Mouse (Mus musculus): ENCODE measurements around the gene Opn4. TPM values are rescaled to one million over a fixed set of nuclear protein-coding genes. Genes with fewer than 3 reads are reported as not detected.
A peak's percentile ranks its signal among the peaks of the same experiment; 100 is the strongest.

Opn4 gene
- total RNA-seq, 2 experiments from 2014 or later: 2.6 to 2.9 TPM

DNA sequence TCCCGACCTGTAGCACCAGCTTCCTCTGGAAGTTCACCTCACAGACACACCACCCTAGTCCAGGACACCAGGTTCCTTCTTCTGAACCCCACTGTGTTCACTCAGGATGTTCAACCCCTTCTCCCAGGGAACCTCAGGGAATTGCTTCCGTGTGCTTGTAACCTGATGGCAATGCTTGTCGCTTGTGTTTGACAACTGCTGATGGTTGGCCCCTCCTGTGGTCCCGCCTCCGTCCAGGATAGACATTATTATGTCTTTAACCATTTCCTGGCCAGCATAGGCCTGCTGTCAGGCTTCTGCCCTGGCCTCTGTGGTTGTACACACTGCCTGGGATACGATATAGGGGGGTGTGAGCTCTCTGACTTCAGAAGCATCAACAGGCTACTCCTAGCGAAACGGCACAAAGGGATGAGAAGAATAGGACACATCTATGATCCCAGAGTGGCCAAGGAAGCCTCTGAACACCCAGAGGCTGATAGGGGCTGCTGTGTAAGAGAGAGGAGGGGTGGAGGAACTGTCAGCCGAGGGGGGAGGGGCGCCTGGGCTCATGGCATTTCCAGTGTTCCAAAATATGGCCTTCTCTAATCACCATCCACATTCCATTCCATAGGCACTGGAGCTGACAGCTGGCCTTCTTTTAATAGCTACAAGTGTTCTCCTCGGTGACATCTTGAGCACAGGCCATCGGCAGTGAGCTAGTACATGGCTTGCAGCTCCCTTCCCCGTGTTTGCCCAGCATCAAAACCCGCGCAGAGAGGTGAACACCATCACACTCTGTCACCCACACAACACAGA, 8.0 kb downstream of the Opn4 start:
- no peak for DNase-seq (ENCODE audit: low spot score)

DNA sequence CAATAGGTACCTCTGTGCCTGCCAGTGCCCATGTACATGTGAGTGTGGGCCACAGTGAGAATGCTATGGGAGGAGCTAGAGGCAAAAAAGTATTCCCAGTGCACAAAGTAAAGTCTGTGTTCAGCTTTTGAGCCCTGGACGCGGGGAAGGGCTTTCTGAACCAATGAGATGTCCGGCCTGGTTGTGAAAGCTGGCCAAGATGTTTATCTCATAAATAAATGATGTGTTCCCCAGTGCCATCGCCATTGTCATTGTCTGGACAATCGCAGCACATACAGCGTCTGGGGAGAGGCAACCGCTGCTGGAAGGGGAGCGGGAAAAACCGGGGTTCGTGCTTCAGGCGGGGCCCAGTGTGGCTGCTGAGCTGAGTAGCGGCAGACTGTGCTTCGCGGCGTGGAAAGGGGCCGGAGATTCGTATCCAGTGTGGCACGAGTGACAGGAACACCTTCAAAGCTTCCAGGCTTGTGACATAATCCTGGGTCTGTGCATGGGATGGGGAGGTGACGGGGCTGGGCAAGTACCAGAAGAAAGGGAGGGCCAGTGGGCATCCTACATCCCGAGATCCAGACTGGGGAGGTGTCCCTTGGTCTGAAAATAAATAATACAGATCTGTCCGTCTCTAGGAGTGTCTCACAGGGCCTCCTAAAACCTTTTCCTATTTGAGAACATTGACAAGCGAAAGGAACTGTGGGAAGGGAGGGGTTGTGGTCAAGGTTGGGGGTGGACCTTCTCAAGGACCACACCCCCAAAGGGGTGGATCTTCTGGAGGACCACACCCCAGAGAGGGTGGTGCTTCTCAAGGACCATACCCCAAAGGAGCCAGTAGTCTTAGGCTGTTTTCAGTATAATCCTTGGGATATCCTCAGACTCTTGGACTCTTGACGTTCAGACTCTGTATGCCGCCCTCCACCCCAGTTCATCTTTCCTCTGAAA, 8.9 kb downstream of the Opn4 start:
- intact Hi-C loops (cut with DNase I): no loop called here
- no peak for DNase-seq (ENCODE audit: low spot score)

More for the DNA sequence above, 8.0 kb downstream of the Opn4 start:
- intact Hi-C loops (cut with DNase I): no loop called here

- DNase-seq (ENCODE audit: low spot score): no peak
- intact Hi-C loops (cut with DNase I): no loop called here
Observed at GRCm38 (mm10) chr14:34590017-34590570, 9.8 kb downstream of the Opn4 start.

GRCm38 (mm10) chr14:34589185-34589713, 10.7 kb downstream of the Opn4 start:
- intact Hi-C loops (cut with DNase I): no loop called here

DNA sequence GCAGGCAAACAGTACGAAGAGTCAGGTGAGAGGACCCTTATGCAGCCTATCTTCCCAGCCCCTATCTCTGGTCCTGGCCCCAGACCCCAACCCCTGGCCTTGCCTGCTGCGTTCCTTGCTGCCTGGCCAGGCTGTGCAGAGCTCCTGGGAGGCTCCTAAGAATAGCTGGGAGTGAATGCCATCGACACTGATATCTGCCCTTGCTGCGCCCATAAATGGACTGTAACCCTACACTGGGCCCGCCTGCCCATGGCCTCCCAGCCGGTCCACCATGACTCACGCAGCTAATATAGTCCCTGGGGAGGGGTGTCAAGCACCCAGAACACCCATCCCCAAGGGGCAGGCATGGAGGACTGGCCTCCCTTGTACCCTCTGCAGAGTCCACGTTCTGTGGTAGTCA, 11.4 kb downstream of the Opn4 start, which contains the start of gene Ldb3:
Gene Ldb3 (minus strand): TSS at position 185 of the 400 bp plus-strand sequence.
- intact Hi-C loops (cut with DNase I): no loop called here
- peak; percentile 63 for DNase-seq (ENCODE audit: low spot score)

More at GRCm38 (mm10) chr14:34589185-34589713, 10.7 kb downstream of the Opn4 start:
- DNase-seq (ENCODE audit: low spot score): no peak

GRCm38 (mm10) chr14:34588005-34588404, 11.9 kb downstream of the Opn4 start:
- intact Hi-C loops (cut with DNase I): no loop called here
- no peak for DNase-seq (ENCODE audit: low spot score)

- DNase-seq (ENCODE audit: low spot score): no peak
- intact Hi-C loops (cut with DNase I): no loop called here
Observed at GRCm38 (mm10) chr14:34586871-34587270, 13.1 kb downstream of the Opn4 start.

GRCm38 (mm10) chr14:34585358-34586105, 14.4 kb downstream of the Opn4 start:
- intact Hi-C loops (cut with DNase I): no loop called here
- no peak for DNase-seq (ENCODE audit: low spot score)

DNA sequence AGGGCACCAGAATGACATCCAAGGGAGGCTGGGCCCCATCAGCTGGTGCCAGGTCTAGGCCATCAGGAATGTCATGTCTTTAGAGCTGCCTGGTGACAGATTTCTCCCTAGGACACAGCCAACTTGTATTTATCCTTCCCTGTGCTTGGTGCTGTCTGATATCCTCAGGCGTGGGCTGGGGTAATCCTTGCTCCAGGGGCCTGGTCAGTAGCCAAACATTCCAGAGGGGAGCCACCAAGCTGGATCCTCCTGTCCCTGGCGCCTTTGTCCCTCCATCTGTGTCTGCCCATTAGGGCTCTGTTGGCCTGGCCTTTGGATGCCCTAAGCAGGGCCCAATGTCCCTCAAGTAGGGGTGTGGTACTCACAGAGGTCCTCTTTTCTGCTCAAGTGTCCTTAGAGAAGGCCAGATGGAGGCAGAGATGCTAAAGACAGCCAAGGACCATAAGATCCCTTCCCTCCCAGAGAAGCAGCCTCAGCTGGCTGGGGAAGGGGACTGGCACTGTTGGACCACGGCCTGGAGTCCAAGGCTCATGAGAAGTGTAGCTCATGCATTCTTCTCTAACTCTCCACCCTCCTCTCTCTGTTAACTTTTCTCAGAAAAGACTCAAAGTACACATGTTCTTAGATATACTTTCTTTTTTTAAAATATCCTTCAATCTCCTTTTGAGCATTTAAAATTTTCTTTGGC, 17.1 kb downstream of the Opn4 start:
- no peak for DNase-seq (ENCODE audit: low spot score)
- intact Hi-C loops (cut with DNase I): no loop called here

- intact Hi-C loops (cut with DNase I): no loop called here
- DNase-seq (ENCODE audit: low spot score): no peak
Observed at GRCm38 (mm10) chr14:34576858-34577257, 23.1 kb downstream of the Opn4 start.

- peak; percentile 55 for DNase-seq (ENCODE audit: low spot score)
- intact Hi-C loops (cut with DNase I): loop anchor here (5.0 kb wide), 1 partner anchor 202 kb away; the partner anchor contains the start of gene Sncg
Observed at GRCm38 (mm10) chr14:34574068-34574467, 25.9 kb downstream of the Opn4 start.

DNA sequence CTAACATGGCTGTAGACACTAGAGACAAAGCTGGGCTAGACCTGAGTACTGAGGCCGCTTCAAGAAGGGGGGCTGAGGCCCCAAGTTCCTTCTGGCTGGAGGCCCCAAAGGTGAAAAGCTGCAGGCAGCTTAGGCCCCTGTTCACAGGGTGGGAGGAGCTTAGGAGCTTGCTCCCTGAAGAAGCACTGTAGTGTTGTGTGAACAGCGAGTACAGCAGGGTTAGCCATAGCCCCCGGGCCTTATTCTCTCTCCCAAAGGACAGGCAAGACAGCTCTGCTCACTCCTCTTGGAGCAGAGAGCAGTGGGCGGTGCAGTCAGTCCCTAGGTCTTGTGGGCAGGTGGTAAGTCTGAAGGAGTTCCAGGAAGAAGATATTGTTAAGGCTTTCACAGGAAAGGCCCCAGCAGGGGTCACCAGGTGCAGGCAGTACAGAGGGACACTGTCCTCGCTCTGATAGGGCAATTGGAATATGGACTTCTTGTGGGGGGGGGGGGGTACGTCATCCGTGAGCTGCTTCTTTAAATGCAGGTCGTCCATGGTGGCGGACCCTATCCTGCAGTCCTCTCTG, 26.5 kb downstream of the Opn4 start:
- intact Hi-C loops (cut with DNase I): loop anchor here (5.0 kb wide), 1 partner anchor 201 kb away; the partner anchor contains the start of gene Sncg
- DNase-seq (ENCODE audit: low spot score): no peak

DNA sequence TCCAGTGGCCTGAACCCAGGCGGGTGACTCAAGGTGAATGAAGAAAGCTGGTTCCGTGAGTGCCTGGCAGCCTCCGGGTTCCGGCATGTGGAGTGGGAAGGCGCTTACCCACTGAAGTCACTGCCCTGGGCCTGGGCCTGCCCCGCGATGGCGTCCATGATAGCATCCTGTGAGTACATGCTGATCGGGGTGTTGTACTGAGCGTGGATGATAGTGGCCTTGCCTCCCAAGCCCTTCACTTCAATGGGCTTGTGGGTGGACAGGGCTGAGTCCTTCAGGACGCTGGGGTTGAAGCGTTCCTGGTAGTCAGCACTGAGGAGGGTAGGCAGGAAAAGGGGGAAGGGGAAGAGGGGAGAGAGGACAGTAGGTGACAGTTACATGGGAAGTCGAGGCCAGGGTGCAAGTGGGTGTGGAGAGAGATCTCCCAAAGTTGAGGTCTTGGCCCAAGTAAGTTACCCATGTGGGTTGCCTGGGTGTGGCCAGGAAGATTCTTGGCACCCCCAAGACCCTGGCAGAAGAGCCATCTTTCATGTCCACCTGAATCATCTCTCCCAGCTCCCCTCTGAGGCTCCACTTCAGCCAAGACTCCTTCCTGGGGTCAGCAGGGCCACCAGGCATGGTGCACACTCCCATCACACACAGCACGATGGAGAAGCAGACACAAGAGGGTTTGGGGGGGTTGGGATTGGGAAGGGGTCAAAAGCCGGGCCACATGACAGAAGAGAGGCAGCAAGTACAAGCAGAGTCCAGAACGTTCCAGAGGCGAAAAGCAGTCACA, 28.1 kb downstream of the Opn4 start:
- intact Hi-C loops (cut with DNase I): loop anchor here (5.0 kb wide), 1 partner anchor 199 kb away; the partner anchor contains the start of gene Sncg
- no peak for DNase-seq (ENCODE audit: low spot score)

DNA sequence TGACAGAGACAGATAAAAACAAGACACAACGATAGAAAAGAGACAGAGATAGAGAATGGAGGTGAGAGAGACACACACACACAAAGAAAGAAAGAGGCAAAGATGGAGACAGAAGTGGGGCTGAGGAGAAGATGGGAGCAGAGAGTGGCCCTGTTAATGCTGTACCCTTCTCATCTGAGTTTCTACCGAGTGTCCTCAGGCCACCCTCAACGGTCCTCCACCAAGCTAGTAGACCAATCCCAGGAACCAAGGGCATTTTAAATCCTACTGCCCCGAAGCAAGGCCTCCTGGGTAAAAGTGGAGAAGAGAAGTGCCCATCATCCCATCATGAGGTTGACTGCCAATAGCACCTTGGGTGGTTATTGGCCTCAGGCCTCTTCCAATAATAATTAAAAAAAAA, 29.0 kb downstream of the Opn4 start:
- intact Hi-C loops (cut with DNase I): loop anchor here (5.0 kb wide), 1 partner anchor 199 kb away; the partner anchor contains the start of gene Sncg
- DNase-seq (ENCODE audit: low spot score): no peak

GRCm38 (mm10) chr14:34570294-34570693, 29.6 kb downstream of the Opn4 start:
- DNase-seq (ENCODE audit: low spot score): no peak
- intact Hi-C loops (cut with DNase I): loop anchor here (5.0 kb wide), 1 partner anchor 198 kb away; the partner anchor contains the start of gene Sncg

GRCm38 (mm10) chr14:34569534-34570194, 30.3 kb downstream of the Opn4 start:
- intact Hi-C loops (cut with DNase I): loop anchor here (5.0 kb wide), 2 partner anchors 112 to 197 kb away; partner anchors contain the start of gene Sncg
- no peak for DNase-seq (ENCODE audit: low spot score)

DNA sequence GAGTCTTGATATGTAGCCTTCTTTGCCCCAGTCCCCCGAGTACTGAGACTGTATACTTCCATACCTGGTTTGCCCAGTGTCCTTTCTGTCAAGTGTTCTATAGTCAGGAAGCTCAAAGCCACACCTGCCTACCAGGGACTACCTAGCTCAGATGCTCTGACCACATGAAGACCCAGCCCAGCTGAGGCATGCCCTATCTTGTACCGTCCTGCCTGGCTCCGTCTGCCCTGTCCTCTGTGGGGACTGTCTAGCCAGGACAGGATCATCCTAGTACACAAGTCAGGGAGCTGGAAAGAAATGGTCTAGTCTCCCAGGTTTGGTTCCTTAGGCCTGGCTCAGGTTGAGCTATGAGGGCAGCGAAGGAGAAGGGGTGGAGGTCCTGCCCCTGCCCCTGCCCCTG, 31.3 kb downstream of the Opn4 start:
- intact Hi-C loops (cut with DNase I): loop anchor here (5.0 kb wide), 1 partner anchor 111 kb away; no protein-coding TSS in a partner anchor
- DNase-seq (ENCODE audit: low spot score): no peak
